Mouse (Mus musculus): ENCODE measurements around the gene Prss44. TPM values are rescaled to one million over a fixed set of nuclear protein-coding genes. Genes with fewer than 3 reads are reported as not detected.
"Not testable (repeated sequence)": the region's sequence is repeated elsewhere in the genome, so short reads cannot be mapped to it uniquely, and the experiment has no call there.

The Prss44 gene
- polyA plus RNA-seq, 1 experiment, result not detected

- Histone ChIP-seq H3K36me3 (replicated peaks; ENCODE audit: low read length) (no peaks in the 10 kb centered on the region), H3K4me1 (peaks cover 24% of the 10 kb centered on the region), H3K4me3 (replicated peaks) (no peak overlapping the region), H3K9me3 (peaks cover 17% of the 10 kb centered on the region; the same call in 1 of the 2 replicates), H3K27me3 (replicated peaks) (peaks cover 34% of the 10 kb centered on the region)
- no peak for TF ChIP-seq GATA1 (IDR thresholded peaks at IDR 0.05; ENCODE audit: borderline replicate concordance, low read length)
- TF ChIP-seq FLI1 (IDR thresholded peaks at IDR 0.05; ENCODE audit: low read length), result no peak
Measured at GRCm38 (mm10) chr9:110783611-110784010, 30.2 kb upstream of the Prss44 start.

- peaks cover 24% of the 10 kb centered on the region; the same call in 1 of the 2 replicates for H3K9me3 ChIP-seq
- H3K4me1 ChIP-seq, result peaks cover 10% of the 10 kb centered on the region; the same call in 1 of the 2 replicates
- TF ChIP-seq GATA1 (IDR thresholded peaks at IDR 0.05; ENCODE audit: borderline replicate concordance, low read length), result no peak
- TF ChIP-seq FLI1 (IDR thresholded peaks at IDR 0.05; ENCODE audit: low read length), result no peak
- H3K36me3 ChIP-seq (replicated peaks; ENCODE audit: low read length), result no peaks in the 10 kb centered on the region
- no peak overlapping the region for H3K4me3 ChIP-seq (replicated peaks)
- peaks cover 5% of the 10 kb centered on the region for H3K27me3 ChIP-seq (replicated peaks)
Measured at GRCm38 (mm10) chr9:110788169-110788568, 25.6 kb upstream of the Prss44 start.

- H3K9me3 ChIP-seq, result peaks cover 19% of the 10 kb centered on the region; the same call in 1 of the 2 replicates
- H3K4me1 ChIP-seq, result peaks cover 6% of the 10 kb centered on the region; the same call in 1 of the 2 replicates
Measured at GRCm38 (mm10) chr9:110790462-110790861, 23.3 kb upstream of the Prss44 start.

GRCm38 (mm10) chr9:110797013-110797412 lies 16.8 kb upstream of the Prss44 start:
- Histone ChIP-seq H3K4me3 (replicated peaks) (no peak overlapping the region), H3K4me1 (no peaks in the 10 kb centered on the region), H3K36me3 (replicated peaks; ENCODE audit: low read length) (no peaks in the 10 kb centered on the region), H3K27me3 (replicated peaks) (peaks cover 37% of the 10 kb centered on the region), H3K9me3 (no peaks in the 10 kb centered on the region)
- TF ChIP-seq GATA1 (IDR thresholded peaks at IDR 0.05; ENCODE audit: borderline replicate concordance, low read length), result no peak
- TF ChIP-seq FLI1 (IDR thresholded peaks at IDR 0.05; ENCODE audit: low read length), result no peak

More at GRCm38 (mm10) chr9:110790462-110790861, 23.3 kb upstream of the Prss44 start:
- no peak overlapping the region for H3K4me3 ChIP-seq (replicated peaks)
- H3K36me3 ChIP-seq (replicated peaks; ENCODE audit: low read length), result no peaks in the 10 kb centered on the region
- TF ChIP-seq FLI1 (IDR thresholded peaks at IDR 0.05; ENCODE audit: low read length), result no peak
- no peak for TF ChIP-seq GATA1 (IDR thresholded peaks at IDR 0.05; ENCODE audit: borderline replicate concordance, low read length)
- H3K27me3 ChIP-seq (replicated peaks), result peaks cover 11% of the 10 kb centered on the region

GRCm38 (mm10) chr9:110797866-110798265 lies 15.9 kb upstream of the Prss44 start, which contains the start of gene Prss42:
TSS of gene Prss42 (plus strand) at chr9:110798166.
- H3K4me3 ChIP-seq (replicated peaks), result no peak within 1 kb of the TSS
- peaks cover 37% of the 10 kb centered on the region for H3K27me3 ChIP-seq (replicated peaks)
- TF ChIP-seq FLI1 (IDR thresholded peaks at IDR 0.05; ENCODE audit: low read length), result no peak
- TF ChIP-seq GATA1 (IDR thresholded peaks at IDR 0.05; ENCODE audit: borderline replicate concordance, low read length), result no peak
- no peaks in the 10 kb centered on the region for H3K36me3 ChIP-seq (replicated peaks; ENCODE audit: low read length)
- no peaks in the 10 kb centered on the region for H3K9me3 ChIP-seq
- H3K4me1 ChIP-seq, result no peaks in the 10 kb centered on the region

GRCm38 (mm10) chr9:110800834-110801479 lies 12.8 kb upstream of the Prss44 start:
- H3K9me3 ChIP-seq, result peaks cover 10% of the 10 kb centered on the region
- TF ChIP-seq GATA1 (IDR thresholded peaks at IDR 0.05; ENCODE audit: borderline replicate concordance, low read length) (no peak), FLI1 (IDR thresholded peaks at IDR 0.05; ENCODE audit: low read length) (no peak)
- no peak overlapping the region for H3K4me3 ChIP-seq (replicated peaks)
- H3K36me3 ChIP-seq (replicated peaks; ENCODE audit: low read length), result no peaks in the 10 kb centered on the region
- peaks cover 38% of the 10 kb centered on the region for H3K27me3 ChIP-seq (replicated peaks)
- peaks cover 4% of the 10 kb centered on the region; the same call in 1 of the 2 replicates for H3K4me1 ChIP-seq

GRCm38 (mm10) chr9:110803294-110803693 lies 10.5 kb upstream of the Prss44 start:
- Histone ChIP-seq H3K4me1 (peaks cover 4% of the 10 kb centered on the region; the same call in 1 of the 2 replicates), H3K9me3 (peaks cover 11% of the 10 kb centered on the region), H3K27me3 (replicated peaks) (peaks cover 34% of the 10 kb centered on the region), H3K4me3 (replicated peaks) (no peak overlapping the region), H3K36me3 (replicated peaks; ENCODE audit: low read length) (no peaks in the 10 kb centered on the region)
- TF ChIP-seq GATA1 (IDR thresholded peaks at IDR 0.05; ENCODE audit: borderline replicate concordance, low read length), result no peak
- TF ChIP-seq FLI1 (IDR thresholded peaks at IDR 0.05; ENCODE audit: low read length), result no peak

GRCm38 (mm10) chr9:110810051-110810450 lies 3.7 kb upstream of the Prss44 start:
- Histone ChIP-seq H3K9me3 (peaks cover 13% of the 10 kb centered on the region), H3K27me3 (replicated peaks) (peaks cover 27% of the 10 kb centered on the region), H3K4me3 (replicated peaks) (no peak overlapping the region), H3K36me3 (replicated peaks; ENCODE audit: low read length) (no peaks in the 10 kb centered on the region), H3K4me1 (peaks cover 4% of the 10 kb centered on the region; the same call in 1 of the 2 replicates)
- TF ChIP-seq GATA1 (IDR thresholded peaks at IDR 0.05; ENCODE audit: borderline replicate concordance, low read length) (no peak), FLI1 (IDR thresholded peaks at IDR 0.05; ENCODE audit: low read length) (no peak)

GRCm38 (mm10) chr9:110820546-110820945 lies 6.8 kb downstream of the Prss44 start:
- not testable (repeated sequence) for H3K4me3 ChIP-seq (replicated peaks); H3K4me1 ChIP-seq; H3K9me3 ChIP-seq; H3K36me3 ChIP-seq (replicated peaks; ENCODE audit: low read length)
- H3K27me3 ChIP-seq (replicated peaks), result peaks cover 74% of the 10 kb centered on the region

- TF ChIP-seq GATA1 (IDR thresholded peaks at IDR 0.05; ENCODE audit: borderline replicate concordance, low read length), result no peak
- TF ChIP-seq FLI1 (IDR thresholded peaks at IDR 0.05; ENCODE audit: low read length), result no peak
- Histone ChIP-seq H3K36me3 (replicated peaks; ENCODE audit: low read length) (no peaks in the 10 kb centered on the region), H3K9me3 (peaks cover 4% of the 10 kb centered on the region), H3K4me1 (peaks cover 13% of the 10 kb centered on the region), H3K27me3 (replicated peaks) (peaks cover 67% of the 10 kb centered on the region), H3K4me3 (replicated peaks) (no peak overlapping the region)
Measured at GRCm38 (mm10) chr9:110821436-110821835, 7.6 kb downstream of the Prss44 start.

All from megakaryocyte, embryonic 14.5 days (primary cell).